Mouse (Mus musculus): ENCODE results near the gene Uqcc2. TPM values are rescaled to one million over a fixed set of nuclear protein-coding genes. Genes with fewer than 3 reads are reported as not detected.

Gene Uqcc2
- polyA plus RNA-seq, 1 experiment from 2014 or later: 315 TPM

- no peak overlapping the region for H3K4me2 ChIP-seq (ENCODE audit: low read length)
- H3K4me1 ChIP-seq (replicated peaks; ENCODE audit: insufficient read depth, low read length): peaks cover 8% of the 10 kb centered on the region
- DNase-seq (ENCODE audit: low spot score) (no peak), ATAC-seq (replicated peaks; ENCODE audit: low FRiP score, low read depth) (no peak)
- no peaks in the 10 kb centered on the region for H3K9me3 ChIP-seq (replicated peaks; ENCODE audit: low read length)
- no peak overlapping the region for H3K9ac ChIP-seq (ENCODE audit: low read depth, low read length)
- peaks cover 36% of the 10 kb centered on the region for H3K36me3 ChIP-seq (ENCODE audit: insufficient read depth, low read length)
- TF ChIP-seq CTCF (IDR thresholded peaks at IDR 0.05; ENCODE audit: low read depth): no peak
- no peak overlapping the region for H3K27ac ChIP-seq
- H3K4me3 ChIP-seq (replicated peaks; ENCODE audit: low read depth, low read length): no peak overlapping the region
- WGBS: 89% methylated on average over 4 of the region's 4 CpGs
- H3K27me3 ChIP-seq (ENCODE audit: insufficient read depth, low read length): no peaks in the 10 kb centered on the region
Measured at GRCm38 (mm10) chr17:27119540-27119895, 14.2 kb downstream of the Uqcc2 start.

- no peak for ATAC-seq (replicated peaks; ENCODE audit: low FRiP score, low read depth)
- DNase-seq (ENCODE audit: low spot score): peak; percentile 69
- no peak overlapping the region for H3K4me3 ChIP-seq (replicated peaks; ENCODE audit: low read depth, low read length)
- 75% methylated on average over 25 of the region's 25 CpGs for WGBS
- TF ChIP-seq CTCF (IDR thresholded peaks at IDR 0.05; ENCODE audit: low read depth): peak; percentile 31; the same call in 1 of the 2 replicates
- no peak overlapping the region for H3K27ac ChIP-seq
- H3K27me3 ChIP-seq (ENCODE audit: insufficient read depth, low read length): no peaks in the 10 kb centered on the region
- H3K9me3 ChIP-seq (replicated peaks; ENCODE audit: low read length): no peaks in the 10 kb centered on the region
- H3K36me3 ChIP-seq (ENCODE audit: insufficient read depth, low read length): peaks cover 33% of the 10 kb centered on the region
- H3K9ac ChIP-seq (ENCODE audit: low read depth, low read length): no peak overlapping the region
- H3K4me1 ChIP-seq (replicated peaks; ENCODE audit: insufficient read depth, low read length): peaks cover 8% of the 10 kb centered on the region
- no peak overlapping the region for H3K4me2 ChIP-seq (ENCODE audit: low read length)
Measured at GRCm38 (mm10) chr17:27118676-27119539, 14.8 kb downstream of the Uqcc2 start.

GRCm38 (mm10) chr17:27110072-27110471, 23.6 kb downstream of the Uqcc2 start:
- no peaks in the 10 kb centered on the region for H3K9me3 ChIP-seq (replicated peaks; ENCODE audit: low read length)
- DNase-seq (ENCODE audit: low spot score) (no peak), ATAC-seq (replicated peaks; ENCODE audit: low FRiP score, low read depth) (no peak)
- H3K4me1 ChIP-seq (replicated peaks; ENCODE audit: insufficient read depth, low read length): no peaks in the 10 kb centered on the region
- no peak overlapping the region for H3K4me2 ChIP-seq (ENCODE audit: low read length)
- WGBS: 86% methylated on average over 7 of the region's 7 CpGs
- peaks cover 24% of the 10 kb centered on the region; the same call in 1 of the 2 replicates for H3K36me3 ChIP-seq (ENCODE audit: insufficient read depth, low read length)
- no peak overlapping the region for H3K27ac ChIP-seq
- H3K9ac ChIP-seq (ENCODE audit: low read depth, low read length): no peak overlapping the region
- H3K27me3 ChIP-seq (ENCODE audit: insufficient read depth, low read length): no peaks in the 10 kb centered on the region
- no peak overlapping the region for H3K4me3 ChIP-seq (replicated peaks; ENCODE audit: low read depth, low read length)
- no peak for TF ChIP-seq CTCF (IDR thresholded peaks at IDR 0.05; ENCODE audit: low read depth)

- TF ChIP-seq CTCF (IDR thresholded peaks at IDR 0.05; ENCODE audit: low read depth): no peak
- ATAC-seq (replicated peaks; ENCODE audit: low FRiP score, low read depth) (no peak), DNase-seq (ENCODE audit: low spot score) (no peak)
- no peak overlapping the region for H3K4me2 ChIP-seq (ENCODE audit: low read length)
- 60% methylated on average over 6 of the region's 6 CpGs for WGBS
- no peaks in the 10 kb centered on the region for H3K4me1 ChIP-seq (replicated peaks; ENCODE audit: insufficient read depth, low read length)
- H3K4me3 ChIP-seq (replicated peaks; ENCODE audit: low read depth, low read length): no peak overlapping the region
- H3K36me3 ChIP-seq (ENCODE audit: insufficient read depth, low read length): peaks cover 28% of the 10 kb centered on the region; the same call in 1 of the 2 replicates
- no peak overlapping the region for H3K27ac ChIP-seq
- H3K27me3 ChIP-seq (ENCODE audit: insufficient read depth, low read length): no peaks in the 10 kb centered on the region
- no peak overlapping the region for H3K9ac ChIP-seq (ENCODE audit: low read depth, low read length)
- no peaks in the 10 kb centered on the region for H3K9me3 ChIP-seq (replicated peaks; ENCODE audit: low read length)
Measured at GRCm38 (mm10) chr17:27107936-27108335, 25.8 kb downstream of the Uqcc2 start.

GRCm38 (mm10) chr17:27106745-27107144, 27.0 kb downstream of the Uqcc2 start:
- 87% methylated on average over 9 of the region's 9 CpGs for WGBS
- Histone ChIP-seq H3K9me3 (replicated peaks; ENCODE audit: low read length) (no peaks in the 10 kb centered on the region), H3K4me2 (ENCODE audit: low read length) (no peak overlapping the region), H3K4me3 (replicated peaks; ENCODE audit: low read depth, low read length) (no peak overlapping the region), H3K9ac (ENCODE audit: low read depth, low read length) (no peak overlapping the region), H3K27me3 (ENCODE audit: insufficient read depth, low read length) (no peaks in the 10 kb centered on the region), H3K36me3 (ENCODE audit: insufficient read depth, low read length) (peaks cover 33% of the 10 kb centered on the region), H3K27ac (no peak overlapping the region), H3K4me1 (replicated peaks; ENCODE audit: insufficient read depth, low read length) (no peaks in the 10 kb centered on the region)
- peak; percentile 49 for DNase-seq (ENCODE audit: low spot score)
- no peak for ATAC-seq (replicated peaks; ENCODE audit: low FRiP score, low read depth)
- TF ChIP-seq CTCF (IDR thresholded peaks at IDR 0.05; ENCODE audit: low read depth): peak; percentile 63

- DNase-seq (ENCODE audit: low spot score): peak; percentile 39
- 80% methylated on average over 18 of the region's 18 CpGs for WGBS
Measured at GRCm38 (mm10) chr17:27105698-27106470, 27.8 kb downstream of the Uqcc2 start.

More at GRCm38 (mm10) chr17:27105698-27106470, 27.8 kb downstream of the Uqcc2 start:
- no peaks in the 10 kb centered on the region for H3K27me3 ChIP-seq (ENCODE audit: insufficient read depth, low read length)
- H3K36me3 ChIP-seq (ENCODE audit: insufficient read depth, low read length): peaks cover 30% of the 10 kb centered on the region
- no peaks in the 10 kb centered on the region for H3K4me1 ChIP-seq (replicated peaks; ENCODE audit: insufficient read depth, low read length)
- H3K4me3 ChIP-seq (replicated peaks; ENCODE audit: low read depth, low read length): no peak overlapping the region
- no peaks in the 10 kb centered on the region for H3K9me3 ChIP-seq (replicated peaks; ENCODE audit: low read length)
- TF ChIP-seq CTCF (IDR thresholded peaks at IDR 0.05; ENCODE audit: low read depth): no peak
- no peak overlapping the region for H3K27ac ChIP-seq
- ATAC-seq (replicated peaks; ENCODE audit: low FRiP score, low read depth): no peak
- no peak overlapping the region for H3K4me2 ChIP-seq (ENCODE audit: low read length)
- no peak overlapping the region for H3K9ac ChIP-seq (ENCODE audit: low read depth, low read length)
